In genomic region chr17:66251495-66251894, GRCm38 (mm10) we compare ENCODE assay signal across 26 mouse cellular contexts.
"Had no signal": no experiment of that assay in that cellular context is flagged by ENCODE, and none has a peak within 500 bp of the region (broad histone marks: within the 10 kb centered on the region; RNA-seq: fewer than 3 reads in every experiment).

No protein-coding gene starts in this region.

- H3K9me3 ChIP-seq: heart, embryonic 10.5 days; heart, embryonic 12.5 days; hindbrain, embryonic 10.5 days; hindbrain, embryonic 12.5 days; kidney, embryonic 15.5 days; limb, embryonic 13.5 days; limb, embryonic 15.5 days; liver, embryonic 12.5 days had no signal

- H3K36me3 ChIP-seq: heart, embryonic 10.5 days; heart, embryonic 12.5 days; hindbrain, embryonic 10.5 days; hindbrain, embryonic 12.5 days; kidney, embryonic 15.5 days; limb, embryonic 13.5 days; limb, embryonic 15.5 days; liver, embryonic 12.5 days had no signal

- H3K9ac ChIP-seq: heart, embryonic 12.5 days; hindbrain, embryonic 12.5 days; hindbrain, embryonic 14.5 days; kidney, embryonic 15.5 days; limb, embryonic 13.5 days; limb, embryonic 15.5 days; liver, embryonic 12.5 days had no signal

- ATAC-seq: hindbrain, embryonic 16.5 days; inflammation-experienced regulatory T-cells, adult 6 months; liver, embryonic 12.5 days had no signal

- H3K4me3 ChIP-seq: gastrocnemius, adult 2 months; heart, embryonic 10.5 days; heart, embryonic 12.5 days; hindbrain, embryonic 10.5 days; hindbrain, embryonic 12.5 days; kidney, embryonic 15.5 days; limb, embryonic 13.5 days; limb, embryonic 15.5 days; liver, embryonic 12.5 days had no signal

- H3K27ac ChIP-seq: gastrocnemius, adult 2 months; heart, embryonic 10.5 days; hindbrain, embryonic 10.5 days; hindbrain, embryonic 12.5 days; hindbrain, embryonic 14.5 days; kidney, embryonic 15.5 days; kidney, postnatal 0 days; limb, embryonic 13.5 days; limb, embryonic 15.5 days; liver, embryonic 12.5 days had no signal

- DNase-seq: gastrocnemius, adult 2 months; gastrocnemius, postnatal 10 days; gastrocnemius, postnatal 25 days; heart, adult 18-20 months; heart, postnatal 10 days; heart, postnatal 4 days; kidney, adult 11 months; kidney, adult 2 months; kidney, adult 9 months; kidney, postnatal 14 days; kidney, postnatal 36 days; layer of hippocampus, adult 9-11 months; layer of hippocampus, postnatal 36 days; left cerebral cortex, postnatal 4 days had no signal

- H3K27me3 ChIP-seq: heart, embryonic 12.5 days; hindbrain, embryonic 12.5 days; kidney, embryonic 15.5 days; limb, embryonic 13.5 days; limb, embryonic 15.5 days; liver, embryonic 12.5 days had no signal

- H3K4me1 ChIP-seq: hindbrain, embryonic 12.5 days; limb, embryonic 13.5 days; limb, embryonic 15.5 days; liver, embryonic 12.5 days had no signal

- H3K4me2 ChIP-seq: heart, embryonic 12.5 days; hindbrain, embryonic 12.5 days; hindbrain, embryonic 14.5 days; kidney, embryonic 15.5 days; limb, embryonic 13.5 days; limb, embryonic 15.5 days; liver, embryonic 12.5 days had no signal
